9 mouse cellular contexts compared by ENCODE assay signal in genomic region chr5:120600946-120601668, GRCm38 (mm10). TPM values are rescaled to one million over a fixed set of nuclear protein-coding genes. Genes with fewer than 3 reads are reported as not detected.
DNase-seq lines count a peak whose midpoint lies in the region; ATAC-seq and TF ChIP-seq lines count a peak whose summit lies in the region.
"Had no signal": no experiment of that assay in that cellular context is flagged by ENCODE, and none has a peak within 500 bp of the region (broad histone marks: within the 10 kb centered on the region; RNA-seq: fewer than 3 reads in every experiment).

No protein-coding gene starts in this region.

- no peak for ATAC-seq in G1E (ENCODE audit: extremely low read depth, insufficient number of reproducible peaks, low FRiP score, poor library complexity, severe bottlenecking)
- ATAC-seq in megakaryocyte-erythroid progenitor cell, adult 5-6 weeks (replicated peaks; ENCODE audit: low FRiP score, low TSS enrichment, poor library complexity, severe bottlenecking): peak; percentile 24; the same call in 1 of the 2 replicates
- ATAC-seq in inflammation-experienced regulatory T-cells, adult 6 months: no peak

- no peak overlapping the region for H3K4me3 ChIP-seq in G1E (ENCODE audit: low read depth, low read length)
- H3K4me3 ChIP-seq: midbrain, embryonic 12.5 days had no signal

- no peaks in the 10 kb centered on the region for H3K9me3 ChIP-seq in G1E (replicated peaks)
- H3K9me3 ChIP-seq: midbrain, embryonic 12.5 days had no signal

- DNase-seq in kidney, postnatal 10 days: peak; percentile 39
- DNase-seq in kidney, adult 9 months: no peak
- peak; percentile 37 for DNase-seq in G1E (ENCODE audit: low spot score)
- DNase-seq in brain, adult 2 months (ENCODE audit: low read depth, low spot score): peak; percentile 49
- DNase-seq in cerebellum, adult 9-10 months: no peak

- peak; percentile 77 for TF ChIP-seq CTCF in G1E (IDR thresholded peaks at IDR 0.05; ENCODE audit: low read depth, low read length)

- peaks cover 71% of the 10 kb centered on the region for H3K4me1 ChIP-seq in G1E (ENCODE audit: insufficient read depth, low read depth, low read length)

- H3K36me3 ChIP-seq in G1E (replicated peaks): peaks cover 23% of the 10 kb centered on the region
- H3K36me3 ChIP-seq: midbrain, embryonic 12.5 days had no signal

- no peaks in the 10 kb centered on the region for H3K27me3 ChIP-seq in G1E (ENCODE audit: insufficient read depth, low read length)
- H3K27me3 ChIP-seq: midbrain, embryonic 12.5 days had no signal

RNA-seq across cellular contexts. Expression of gene Rita1, which starts 11.3 kb away (rescaled TPM):
- 8.4 and 10.5 TPM in 2 replicates for total RNA-seq in G1E (2014; fragmentation: Nextera tagmentation)
- 9.5 and 13.7 TPM in 2 replicates for total RNA-seq in G1E (2017)
- 42.4 and 45.7 TPM in 2 replicates for polyA plus RNA-seq in G1E (2012)
- total RNA-seq in megakaryocyte-erythroid progenitor cell, adult 5-6 weeks (2014; fragmentation: Nextera tagmentation): 9.9 and 11.8 TPM in 2 replicates
- total RNA-seq in megakaryocyte-erythroid progenitor cell, adult 5-6 weeks (2017): 5.5 and 6.9 TPM in 2 replicates
- 1 to 10 TPM; 2.1 to 3.5 (median 3.2) TPM for polyA plus RNA-seq in inflammation-experienced regulatory T-cells, adult 6 months (2017; shearing (Covaris generic))

RNA-seq across cellular contexts. Expression of gene Ddx54, which starts 11.4 kb away (rescaled TPM):
- total RNA-seq in G1E (2014; fragmentation: Nextera tagmentation): 16.5 and 24.3 TPM in 2 replicates
- 31.5 and 34.7 TPM in 2 replicates for total RNA-seq in G1E (2017)
- polyA plus RNA-seq in G1E (2012): 103 and 110 TPM in 2 replicates
- 28.3 and 41.7 TPM in 2 replicates for total RNA-seq in megakaryocyte-erythroid progenitor cell, adult 5-6 weeks (2014; fragmentation: Nextera tagmentation)
- total RNA-seq in megakaryocyte-erythroid progenitor cell, adult 5-6 weeks (2017): 40.4 and 40.6 TPM in 2 replicates
- 10 to 100 TPM; 13.0 to 21.1 (median 13.4) TPM for polyA plus RNA-seq in inflammation-experienced regulatory T-cells, adult 6 months (2017; shearing (Covaris generic))

RNA-seq across cellular contexts. Expression of gene Iqcd, which starts 12.3 kb away (rescaled TPM):
- not detected in 2 replicates for total RNA-seq in G1E (2014; fragmentation: Nextera tagmentation)
- total RNA-seq in G1E (2017): 0.35 and 0.60 TPM in 2 replicates
- 1.2 and 1.5 TPM in 2 replicates for polyA plus RNA-seq in G1E (2012)
- total RNA-seq in megakaryocyte-erythroid progenitor cell, adult 5-6 weeks (2014; fragmentation: Nextera tagmentation): 6.4 and 9.0 TPM in 2 replicates
- total RNA-seq in megakaryocyte-erythroid progenitor cell, adult 5-6 weeks (2017): 6.3 and 7.9 TPM in 2 replicates
- under 1 TPM in 1 of 3 experiments, not detected in 2; 0.91 TPM for polyA plus RNA-seq in inflammation-experienced regulatory T-cells, adult 6 months (2017; shearing (Covaris generic))
- total RNA-seq: heart, postnatal 25 days had no signal

RNA-seq across cellular contexts. Expression of gene Tpcn1, which starts 12.6 kb away (rescaled TPM):
- 22.3 and 51.6 TPM in 2 replicates for total RNA-seq in G1E (2014; fragmentation: Nextera tagmentation)
- total RNA-seq in G1E (2017): 2.1 and 3.2 TPM in 2 replicates
- 33.2 and 36.0 TPM in 2 replicates for polyA plus RNA-seq in G1E (2012)
- 71.7 and 84.7 TPM in 2 replicates for total RNA-seq in megakaryocyte-erythroid progenitor cell, adult 5-6 weeks (2014; fragmentation: Nextera tagmentation)
- total RNA-seq in megakaryocyte-erythroid progenitor cell, adult 5-6 weeks (2017): 16.0 and 19.1 TPM in 2 replicates
- 10 to 100 TPM in 2 of 3 experiments, 1 to 10 TPM in 1; 6.4 to 15.8 (median 12.6) TPM for polyA plus RNA-seq in inflammation-experienced regulatory T-cells, adult 6 months (2017; shearing (Covaris generic))

RNA-seq across cellular contexts. Expression of gene Cfap73, which starts 32.9 kb away (rescaled TPM):
- not detected in 2 replicates for total RNA-seq in G1E (2014; fragmentation: Nextera tagmentation)
- total RNA-seq in G1E (2017): not detected in 2 replicates
- polyA plus RNA-seq in G1E (2012): not detected in 2 replicates
- not detected in 2 replicates for total RNA-seq in megakaryocyte-erythroid progenitor cell, adult 5-6 weeks (2014; fragmentation: Nextera tagmentation)
- total RNA-seq in megakaryocyte-erythroid progenitor cell, adult 5-6 weeks (2017): not detected in 2 replicates
- polyA plus RNA-seq in inflammation-experienced regulatory T-cells, adult 6 months (2017; shearing (Covaris generic)): not detected
- total RNA-seq: heart, postnatal 25 days had no signal
- polyA plus RNA-seq: midbrain, embryonic 12.5 days had no signal

Comparison
In these comparisons a context has a peak if more than half of its experiments do, and no peak if none do; other contexts are left out.
1. DNase-seq: peak in kidney, postnatal 10 days (single experiment), G1E (single experiment) and brain, adult 2 months (single experiment); none in kidney, adult 9 months (single experiment) and cerebellum, adult 9-10 months (single experiment).
2. RNA of gene Iqcd, which starts 12.3 kb away (total RNA-seq): 6.3 to 9.0 TPM in megakaryocyte-erythroid progenitor cell, adult 5-6 weeks; 0.35 to 0.60 TPM in G1E; every median in the first group is over 4 times any median in the second.